Mouse (Mus musculus): ENCODE results near the gene Grik5.

The Grik5 gene

DNA sequence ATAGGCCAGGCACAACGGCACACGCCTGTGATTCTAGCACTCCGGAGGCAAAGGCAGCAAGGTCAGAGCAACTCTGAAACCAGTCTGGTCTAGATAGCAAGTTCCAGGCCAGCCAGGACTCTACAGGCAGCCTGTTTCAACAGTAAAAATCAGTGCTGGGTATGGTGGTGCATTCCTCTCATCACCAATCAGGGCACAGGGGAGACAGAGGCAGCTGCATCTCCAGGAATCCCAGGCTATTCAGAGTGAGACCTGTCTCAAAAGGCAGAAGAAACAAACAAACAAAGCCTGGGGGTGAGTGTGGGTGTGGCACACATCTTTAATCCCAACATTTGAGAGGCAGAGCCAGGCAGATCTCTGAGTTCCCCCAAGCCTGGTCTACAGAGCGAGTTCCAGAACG, 88.8 kb downstream of the Grik5 start:
- no peak for DNase-seq

DNA sequence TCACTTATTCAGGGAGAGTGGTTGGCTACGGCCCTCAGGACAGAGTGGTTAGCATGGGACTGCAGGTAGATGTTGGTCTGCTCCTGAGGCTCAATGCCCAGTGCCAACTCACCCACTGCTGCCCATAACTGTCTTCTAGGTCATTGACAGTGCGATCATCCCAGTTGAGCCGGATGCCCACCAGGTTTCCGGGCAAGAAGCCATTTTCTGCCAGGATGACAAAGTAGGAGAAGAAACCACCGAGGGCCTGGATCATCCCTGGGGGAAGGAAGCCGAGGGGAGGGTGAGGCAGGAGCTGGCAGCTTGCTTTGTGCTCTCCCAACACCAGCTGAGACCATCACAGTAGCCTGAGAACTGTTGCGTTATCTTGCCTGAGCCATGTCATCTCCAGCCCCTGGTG, 91.7 kb downstream of the Grik5 start:
- DNase-seq: no peak

DNA sequence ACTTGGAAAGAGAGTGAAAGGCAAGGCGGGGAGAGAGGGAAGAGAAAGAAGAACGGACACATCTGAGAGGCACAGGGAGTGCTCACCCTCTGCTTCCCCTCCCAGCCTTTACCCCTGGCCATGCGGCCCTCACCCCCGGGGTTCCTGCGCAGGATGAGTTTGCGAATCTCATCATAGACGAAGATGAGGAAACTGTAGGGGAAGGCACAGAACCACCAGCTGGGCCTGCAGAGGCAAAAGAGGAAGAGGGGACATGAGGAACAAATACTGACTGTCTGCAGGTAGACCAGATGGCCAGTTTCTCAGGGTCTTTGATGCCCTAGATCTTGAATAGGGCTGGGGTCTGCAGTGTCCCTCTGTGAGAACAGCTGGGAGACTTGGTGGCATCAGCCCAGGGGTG, 93.4 kb downstream of the Grik5 start:
- DNase-seq: no peak

DNA sequence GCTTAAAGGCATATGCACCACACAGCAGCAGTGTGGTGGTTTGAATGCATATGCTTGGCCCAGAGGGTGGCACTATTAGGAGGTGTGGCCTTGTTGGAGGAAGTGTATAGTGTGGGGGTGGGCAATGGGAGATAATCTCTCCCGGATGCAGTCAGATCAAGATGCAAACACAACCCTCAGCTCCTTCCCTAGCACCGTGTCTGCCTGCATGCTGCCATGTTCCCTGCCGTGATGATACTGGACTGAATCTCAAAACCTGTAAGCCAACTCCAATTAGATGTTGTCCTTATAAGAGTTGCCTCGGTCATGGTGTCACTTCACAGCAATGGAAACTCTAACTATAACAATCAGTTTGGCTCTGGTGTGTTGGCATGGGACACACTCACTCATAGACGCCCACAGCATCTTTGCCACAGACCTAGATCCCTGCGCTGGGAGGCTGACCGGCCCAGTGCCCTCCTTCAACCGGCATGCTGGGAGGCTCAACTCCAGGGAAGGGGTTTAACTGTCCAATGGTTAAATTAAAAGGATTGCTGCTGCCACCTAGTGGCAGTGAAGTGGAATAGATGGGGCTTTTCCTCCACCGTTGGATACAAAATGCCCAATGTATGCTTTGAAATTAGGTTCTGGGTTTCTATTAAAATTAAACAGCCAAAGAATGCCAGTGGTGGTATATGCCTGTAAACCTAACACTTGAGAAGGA, 97.1 kb downstream of the Grik5 start:
- peak; percentile 20 for DNase-seq

DNA sequence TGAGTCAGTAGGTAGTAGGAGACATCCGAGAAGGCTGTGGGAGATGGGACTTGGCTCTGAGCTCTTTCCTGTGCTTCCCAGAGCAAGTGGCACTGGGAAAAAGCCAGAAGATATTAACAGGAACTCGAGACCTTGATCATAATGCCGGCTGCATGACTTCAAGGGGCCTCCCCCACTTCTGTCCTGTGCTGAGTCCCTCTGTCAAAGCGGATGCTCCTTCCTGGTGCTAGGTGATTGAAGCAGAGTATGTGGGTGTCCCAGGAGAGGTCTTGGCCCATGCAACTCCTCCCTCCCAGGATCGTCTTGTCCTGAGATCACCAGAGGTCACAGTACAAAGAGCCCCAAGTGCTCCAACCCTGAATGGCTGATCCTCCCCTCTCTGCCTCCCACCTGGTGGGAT, 98.2 kb downstream of the Grik5 start:
- no peak for DNase-seq

DNA sequence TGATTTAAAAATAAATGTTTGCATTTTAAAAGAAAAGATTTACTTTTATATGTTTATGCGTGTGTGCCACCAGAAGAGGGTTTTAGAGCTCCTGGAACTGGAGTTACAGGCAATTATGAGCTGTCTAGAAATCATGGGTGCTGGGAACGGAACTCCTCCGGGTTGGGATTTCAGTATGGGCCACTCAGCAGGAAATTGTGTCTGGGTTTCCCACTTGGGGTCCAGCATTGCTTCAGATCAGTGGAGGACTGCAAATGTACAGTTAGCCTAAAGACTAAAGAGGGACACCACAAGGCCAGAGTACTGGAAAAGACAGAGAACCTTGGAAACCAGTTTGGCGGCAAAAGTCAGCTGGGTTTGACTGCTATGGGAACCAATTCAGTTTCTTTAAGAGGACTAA, 98.9 kb downstream of the Grik5 start:
- no peak for DNase-seq

DNA sequence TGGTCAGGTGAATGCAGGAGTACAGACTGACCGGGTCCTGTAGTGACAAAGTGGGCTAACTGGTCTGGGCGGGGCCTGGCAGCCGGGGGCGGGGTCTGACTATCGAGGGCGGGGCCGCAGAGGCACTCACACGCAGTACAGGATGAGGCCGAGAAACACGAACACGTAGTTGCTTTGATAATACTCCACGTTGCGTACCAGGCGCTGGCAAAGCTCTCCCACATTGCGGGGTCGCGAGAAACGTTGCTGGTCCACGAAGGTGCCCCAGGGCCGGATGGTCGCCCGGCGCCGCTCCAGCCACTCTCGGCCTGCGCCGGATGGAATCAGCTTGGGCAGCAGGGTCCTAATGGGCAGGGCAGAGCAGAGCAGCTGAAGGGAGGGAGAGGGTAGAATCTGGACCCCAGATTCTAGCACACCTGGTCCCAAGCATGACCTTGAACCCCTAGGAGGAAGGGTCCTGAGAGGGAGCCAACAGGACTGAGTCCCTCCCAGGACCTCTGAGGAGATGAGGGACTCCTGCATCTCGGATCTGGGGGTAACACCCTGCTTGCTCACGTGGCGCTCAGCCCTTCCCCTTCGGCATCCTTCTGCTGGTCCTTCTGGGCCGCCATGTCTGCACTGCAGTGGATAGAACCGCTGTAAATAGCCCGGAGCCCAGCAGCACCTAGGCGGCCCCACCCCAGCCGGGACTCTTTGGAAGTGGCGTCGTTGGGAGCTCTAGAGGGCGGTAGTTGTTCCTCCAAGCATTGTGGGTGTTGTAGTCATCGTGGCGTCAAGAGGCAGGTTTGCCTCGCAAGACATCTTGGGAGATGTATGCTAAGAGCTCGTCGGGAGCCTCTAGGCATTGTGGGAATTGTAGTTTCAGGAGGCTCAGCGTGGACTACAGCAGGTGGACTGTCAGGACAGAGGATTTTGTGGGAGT, 99.9 kb downstream of the Grik5 start, which contains the start of gene Rabac1:
TSS of gene Rabac1 (minus strand) at position 783 of the 922 bp plus-strand sequence.
- DNase-seq: peak; percentile 98

DNA sequence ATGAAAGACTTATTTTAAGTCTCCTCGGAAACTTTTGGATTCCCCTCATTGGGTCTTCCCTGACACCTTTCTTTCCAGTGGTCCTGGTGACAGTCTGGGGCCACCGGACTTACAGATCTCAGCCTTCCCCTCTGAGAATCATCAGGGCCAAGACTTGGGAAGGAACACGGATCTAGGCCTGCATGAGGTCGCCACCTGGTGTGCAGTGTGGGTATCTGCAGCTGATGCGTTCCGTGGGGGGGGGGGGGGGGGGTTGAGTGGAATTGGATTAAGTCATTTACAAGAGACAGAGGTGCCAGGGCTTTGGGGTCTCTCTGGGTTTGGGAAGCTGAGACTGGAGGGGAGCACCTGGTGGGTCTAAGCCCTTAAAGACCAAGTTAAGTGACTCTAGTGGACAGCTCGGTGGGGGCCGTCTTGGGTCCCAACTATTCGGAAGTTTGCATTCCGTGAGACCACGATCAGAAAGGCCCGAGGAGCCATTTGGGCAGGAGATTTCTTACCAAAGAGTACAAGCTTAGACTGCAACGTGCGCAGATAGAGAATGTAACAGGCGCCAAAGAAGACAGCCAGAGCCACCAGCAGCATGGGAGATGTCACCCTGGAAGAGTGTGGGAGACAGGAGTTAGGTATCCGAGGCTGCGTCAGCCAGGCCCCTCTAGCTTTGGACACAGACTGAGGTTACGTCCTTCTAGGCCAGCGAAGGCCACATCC, 100.7 kb downstream of the Grik5 start:
- no peak for DNase-seq

DNA sequence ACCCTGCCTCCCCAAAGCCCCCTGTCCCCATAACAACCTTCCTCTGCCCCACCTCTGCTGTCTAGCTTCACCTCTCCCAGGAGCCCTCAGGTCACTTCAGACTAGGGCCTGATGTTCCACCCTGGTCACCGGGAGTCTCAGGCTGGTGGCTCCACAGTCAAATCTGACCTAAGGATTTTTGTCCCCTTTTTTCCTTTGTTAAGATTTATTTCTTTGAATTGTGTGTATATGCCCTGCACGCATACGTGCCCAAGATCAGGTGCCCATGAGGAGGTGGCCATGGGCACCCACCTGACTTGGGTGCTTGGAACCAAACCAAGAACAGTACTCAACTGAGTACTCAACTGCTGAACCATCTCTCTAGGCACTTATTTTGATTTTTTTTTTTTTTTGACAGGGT, 101.8 kb downstream of the Grik5 start:
- no peak for DNase-seq

DNA sequence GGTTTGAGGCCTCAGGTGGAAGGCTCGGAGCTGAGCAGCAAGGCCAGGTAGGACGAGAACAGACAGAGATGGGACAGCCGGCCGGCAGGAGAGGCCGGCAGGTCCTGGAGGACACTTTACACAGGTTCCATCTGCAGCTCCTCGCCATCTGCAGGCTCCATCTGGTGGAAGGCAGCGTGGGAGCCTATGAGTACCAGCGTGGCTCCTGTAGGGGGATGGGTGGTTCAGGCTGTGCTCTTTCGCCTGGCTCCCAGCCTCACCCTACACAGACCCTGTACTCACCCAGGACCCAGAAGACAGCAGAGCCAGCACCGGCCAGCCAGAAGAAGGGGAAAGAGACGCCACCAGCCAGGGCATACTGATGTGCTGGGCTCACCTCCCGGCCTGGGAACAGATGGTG, 102.3 kb downstream of the Grik5 start:
- no peak for DNase-seq

DNA sequence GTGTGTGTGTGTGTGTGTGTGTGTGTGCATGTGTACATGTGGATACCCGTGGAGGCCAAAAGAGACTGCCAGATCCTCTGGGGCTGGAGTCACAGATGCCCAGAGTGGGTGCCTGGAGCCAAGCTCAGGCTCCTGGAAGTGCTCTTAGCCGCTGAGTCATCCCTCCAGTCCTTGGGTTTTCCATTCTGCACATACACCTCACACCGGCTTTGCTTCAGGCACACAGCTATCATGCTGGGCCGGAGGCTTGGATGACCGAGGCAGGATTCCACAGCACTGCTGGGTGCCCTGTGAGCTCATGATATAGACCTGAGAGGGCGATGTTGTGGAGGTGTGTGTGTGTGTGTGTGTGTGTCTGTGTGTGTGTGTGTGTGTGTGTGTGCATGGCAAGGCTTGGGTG, 103.7 kb downstream of the Grik5 start:
- DNase-seq: no peak

DNA sequence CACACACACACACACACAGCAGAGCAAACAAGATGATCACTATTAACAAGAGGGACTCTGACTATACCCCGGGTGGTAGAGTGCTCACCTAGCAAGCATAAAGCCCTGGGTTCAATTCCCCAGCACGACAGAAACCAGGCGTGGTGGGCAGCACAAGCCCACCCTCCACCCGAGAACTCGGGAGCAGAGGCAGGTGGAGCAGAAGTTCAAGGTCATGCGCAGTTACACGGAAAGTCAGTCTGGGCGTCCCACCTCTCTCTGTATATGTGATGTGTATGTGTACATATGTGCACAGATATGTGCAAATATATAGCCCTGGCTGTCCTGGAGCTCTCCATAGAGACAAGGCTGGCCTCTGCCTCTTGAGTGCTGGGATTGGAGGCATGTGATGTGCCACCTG, 104.2 kb downstream of the Grik5 start:
- no peak for DNase-seq

DNA sequence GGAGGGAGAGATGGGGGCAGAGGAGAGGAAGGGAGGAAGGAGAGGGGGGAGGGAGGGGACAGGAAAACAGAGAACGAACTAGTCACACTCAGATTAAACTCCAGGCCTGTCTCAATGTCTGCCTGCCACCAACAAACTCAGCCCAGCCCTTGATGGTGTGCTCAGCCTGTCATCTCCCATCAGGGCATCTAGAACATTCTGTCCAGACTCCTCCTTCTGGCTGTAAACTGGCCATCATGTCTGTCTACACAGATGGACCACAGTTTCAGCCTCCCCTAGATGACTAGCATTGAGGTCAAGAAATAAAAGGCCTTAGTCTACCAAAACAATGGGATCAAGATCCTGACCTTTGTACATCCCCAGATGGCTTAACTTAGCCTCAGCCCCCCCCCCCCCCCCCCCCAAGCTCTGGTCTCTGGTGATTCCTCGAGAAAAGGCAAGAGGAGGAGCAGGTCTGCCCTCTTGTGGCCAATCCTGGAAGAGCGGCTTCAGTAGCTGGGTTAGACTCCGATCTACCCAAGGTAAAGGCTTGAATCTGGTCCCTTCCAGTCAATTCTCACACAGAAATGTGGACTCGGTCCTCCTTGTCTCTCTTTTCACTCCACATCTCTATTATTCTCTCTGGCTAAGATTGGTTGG, 107.1 kb downstream of the Grik5 start:
- peak; percentile 65 for DNase-seq

DNA sequence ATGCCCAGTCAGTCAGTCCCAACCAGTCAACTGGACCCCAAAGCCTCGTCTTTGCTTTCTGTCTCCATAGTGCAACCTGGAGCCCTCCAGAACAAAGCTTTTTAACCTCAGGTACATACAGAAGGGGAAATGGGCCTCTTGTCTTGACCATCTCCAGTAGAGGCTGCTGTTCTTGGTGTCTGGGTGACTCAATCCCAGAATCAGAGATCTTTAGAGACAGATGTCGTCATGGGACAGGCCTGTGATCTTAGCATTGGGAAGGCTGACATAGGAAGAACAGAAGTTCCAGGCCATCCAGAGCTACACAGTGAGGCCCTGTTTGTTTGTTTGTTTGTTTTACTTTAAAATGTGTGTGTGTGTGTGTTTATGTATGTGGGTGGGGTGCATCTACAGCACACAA, 107.9 kb downstream of the Grik5 start:
- DNase-seq: no peak
